Mouse (Mus musculus): ENCODE results near the gene Smg5. TPM values are rescaled to one million over a fixed set of nuclear protein-coding genes. Genes with fewer than 3 reads are reported as not detected.
"Not testable (repeated sequence)": the region's sequence is repeated elsewhere in the genome, so short reads cannot be mapped to it uniquely, and the experiment has no call there.

Smg5 gene
- total RNA-seq, 1 experiment from 2014 or later, result 53.1 TPM

- ATAC-seq (replicated peaks in 1 of 2; ENCODE audit: insufficient read depth in 1 of 2, low FRiP score in 2 of 2, low TSS enrichment in 1 of 2, low read depth in 1 of 2, poor library complexity in 2 of 2, severe bottlenecking in 2 of 2), result peak; percentile 76 to 88
These were observed 39.9 kb downstream of the Smg5 start for GRCm38 (mm10) chr3:88375750-88376626.

- ATAC-seq (replicated peaks in 1 of 2; ENCODE audit: insufficient read depth in 1 of 2, low FRiP score in 2 of 2, low TSS enrichment in 1 of 2, low read depth in 1 of 2, poor library complexity in 2 of 2, severe bottlenecking in 2 of 2), result not testable (repeated sequence)
These were observed 40.6 kb downstream of the Smg5 start for GRCm38 (mm10) chr3:88376644-88377043.

GRCm38 (mm10) chr3:88378599-88378998 lies 42.5 kb downstream of the Smg5 start, which contains the start of gene Bglap2:
Gene Bglap2 (minus strand): TSS chr3:88378699.
- not testable (repeated sequence) for ATAC-seq (replicated peaks in 1 of 2; ENCODE audit: insufficient read depth in 1 of 2, low FRiP score in 2 of 2, low TSS enrichment in 1 of 2, low read depth in 1 of 2, poor library complexity in 2 of 2, severe bottlenecking in 2 of 2)

GRCm38 (mm10) chr3:88381389-88382315 lies 45.6 kb downstream of the Smg5 start:
- ATAC-seq (replicated peaks in 1 of 2; ENCODE audit: insufficient read depth in 1 of 2, low FRiP score in 2 of 2, low TSS enrichment in 1 of 2, low read depth in 1 of 2, poor library complexity in 2 of 2, severe bottlenecking in 2 of 2), result peak; percentile 88 to 94

- not testable (repeated sequence) for ATAC-seq (replicated peaks in 1 of 2; ENCODE audit: insufficient read depth in 1 of 2, low FRiP score in 2 of 2, low TSS enrichment in 1 of 2, low read depth in 1 of 2, poor library complexity in 2 of 2, severe bottlenecking in 2 of 2)
These were observed 46.3 kb downstream of the Smg5 start for GRCm38 (mm10) chr3:88382383-88382782.

GRCm38 (mm10) chr3:88384364-88384763 lies 48.3 kb downstream of the Smg5 start, which contains the start of gene Bglap:
Gene Bglap (minus strand): TSS chr3:88384464.
- ATAC-seq (replicated peaks in 1 of 2; ENCODE audit: insufficient read depth in 1 of 2, low FRiP score in 2 of 2, low TSS enrichment in 1 of 2, low read depth in 1 of 2, poor library complexity in 2 of 2, severe bottlenecking in 2 of 2), result no peak

GRCm38 (mm10) chr3:88393776-88394375 lies 57.8 kb downstream of the Smg5 start:
- no peak for ATAC-seq (replicated peaks in 1 of 2; ENCODE audit: insufficient read depth in 1 of 2, low FRiP score in 2 of 2, low TSS enrichment in 1 of 2, low read depth in 1 of 2, poor library complexity in 2 of 2, severe bottlenecking in 2 of 2)

- ATAC-seq (replicated peaks in 1 of 2; ENCODE audit: insufficient read depth in 1 of 2, low FRiP score in 2 of 2, low TSS enrichment in 1 of 2, low read depth in 1 of 2, poor library complexity in 2 of 2, severe bottlenecking in 2 of 2), result no peak
These were observed 59.2 kb downstream of the Smg5 start for GRCm38 (mm10) chr3:88395288-88395687.

- ATAC-seq (replicated peaks in 1 of 2; ENCODE audit: insufficient read depth in 1 of 2, low FRiP score in 2 of 2, low TSS enrichment in 1 of 2, low read depth in 1 of 2, poor library complexity in 2 of 2, severe bottlenecking in 2 of 2), result no peak; a peak in 2 of 4 replicates
These were observed 59.7 kb downstream of the Smg5 start for GRCm38 (mm10) chr3:88395742-88396141.

- no peak for ATAC-seq (replicated peaks in 1 of 2; ENCODE audit: insufficient read depth in 1 of 2, low FRiP score in 2 of 2, low TSS enrichment in 1 of 2, low read depth in 1 of 2, poor library complexity in 2 of 2, severe bottlenecking in 2 of 2)
These were observed 62.6 kb downstream of the Smg5 start for GRCm38 (mm10) chr3:88398666-88399065.

GRCm38 (mm10) chr3:88403522-88404230 lies 67.6 kb downstream of the Smg5 start:
- no peak for ATAC-seq (replicated peaks in 1 of 2; ENCODE audit: insufficient read depth in 1 of 2, low FRiP score in 2 of 2, low TSS enrichment in 1 of 2, low read depth in 1 of 2, poor library complexity in 2 of 2, severe bottlenecking in 2 of 2)

- peak; percentile 31 to 57; a peak in 3 of 4 replicates for ATAC-seq (replicated peaks in 1 of 2; ENCODE audit: insufficient read depth in 1 of 2, low FRiP score in 2 of 2, low TSS enrichment in 1 of 2, low read depth in 1 of 2, poor library complexity in 2 of 2, severe bottlenecking in 2 of 2)
These were observed 71.0 kb downstream of the Smg5 start for GRCm38 (mm10) chr3:88407090-88407489.

- ATAC-seq (replicated peaks in 1 of 2; ENCODE audit: insufficient read depth in 1 of 2, low FRiP score in 2 of 2, low TSS enrichment in 1 of 2, low read depth in 1 of 2, poor library complexity in 2 of 2, severe bottlenecking in 2 of 2), result no peak
These were observed 71.5 kb downstream of the Smg5 start for GRCm38 (mm10) chr3:88407529-88407928.

GRCm38 (mm10) chr3:88408953-88409352 lies 72.9 kb downstream of the Smg5 start:
- no peak for ATAC-seq (replicated peaks in 1 of 2; ENCODE audit: insufficient read depth in 1 of 2, low FRiP score in 2 of 2, low TSS enrichment in 1 of 2, low read depth in 1 of 2, poor library complexity in 2 of 2, severe bottlenecking in 2 of 2)

GRCm38 (mm10) chr3:88409741-88410644 lies 73.9 kb downstream of the Smg5 start, which contains the start of gene Pmf1:
Gene Pmf1 (minus strand): TSS chr3:88410331.
- peak; percentile 94 to 96 for ATAC-seq (replicated peaks in 1 of 2; ENCODE audit: insufficient read depth in 1 of 2, low FRiP score in 2 of 2, low TSS enrichment in 1 of 2, low read depth in 1 of 2, poor library complexity in 2 of 2, severe bottlenecking in 2 of 2)

GRCm38 (mm10) chr3:88410645-88411031 lies 74.6 kb downstream of the Smg5 start:
- no peak for ATAC-seq (replicated peaks in 1 of 2; ENCODE audit: insufficient read depth in 1 of 2, low FRiP score in 2 of 2, low TSS enrichment in 1 of 2, low read depth in 1 of 2, poor library complexity in 2 of 2, severe bottlenecking in 2 of 2)

Measured in hematopoietic stem cell, adult 5-6 weeks (primary cell).